Mouse (Mus musculus) thymus, adult 2 months (tissue): ENCODE results near the gene Mrpl50.
"Not testable (repeated sequence)": the region's sequence is repeated elsewhere in the genome, so short reads cannot be mapped to it uniquely, and the experiment has no call there.

Experiments
- CTCF ChIP-seq: fragments of 200-500 bp; IDR thresholded peaks from 2 replicates; pipeline ENCODE4 v1.5.1; 2012; ENCODE audit warnings: mild to moderate bottlenecking, control low read depth, low read length, moderate library complexity, borderline replicate concordance; ENCODE audit not compliant: control insufficient read depth, poor library complexity, insufficient read depth; ENCODE audit errors: extremely low read depth
- POLR2A ChIP-seq: fragments of 200-500 bp; IDR thresholded peaks from 2 replicates; pipeline ENCODE4 v1.6.1; 2012; ENCODE audit warnings: mild to moderate bottlenecking, low read length, control low read depth, moderate library complexity; ENCODE audit not compliant: control insufficient read depth, poor library complexity, insufficient read depth; ENCODE audit errors: extremely low read depth

DNA sequence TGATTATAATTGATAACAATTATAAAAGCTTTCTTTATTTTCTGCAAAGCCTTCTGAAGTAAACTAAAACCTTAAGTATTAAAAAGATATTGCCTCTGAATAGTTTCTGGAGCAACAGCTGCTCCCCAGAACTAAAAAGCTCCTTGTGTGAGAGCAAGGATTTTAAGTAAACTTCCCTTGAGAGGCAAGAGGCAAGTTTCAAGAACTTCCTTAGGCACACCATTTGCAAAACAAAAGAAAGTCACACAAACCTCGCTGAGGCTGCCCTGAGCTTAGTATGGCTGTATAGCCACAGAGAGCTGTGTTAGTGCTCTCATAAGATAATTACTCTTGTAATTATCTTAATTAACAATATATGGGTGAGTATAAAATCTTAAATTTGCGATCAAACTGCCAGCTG is 41.9 kb downstream of the Mrpl50 start:
- not testable (repeated sequence) for TF ChIP-seq CTCF, POLR2A
